Mouse (Mus musculus): Measurements from ENCODE around the gene Ptdss2. TPM values are rescaled to one million over a fixed set of nuclear protein-coding genes. Genes with fewer than 3 reads are reported as not detected.

The Ptdss2 gene
- total RNA-seq, 4 experiments from 2014 or later = 18.6 to 26.4 (median 22.0) TPM

GRCm38 (mm10) chr7:141172116-141173006 is 50.2 kb downstream of the Ptdss2 start, which contains the start of gene Rnh1:
Gene Rnh1 (minus strand): TSS chr7:141172857.
- peak; percentile 84 to 87 for DNase-seq (ENCODE audit: low spot score in 2 of 2)

DNA sequence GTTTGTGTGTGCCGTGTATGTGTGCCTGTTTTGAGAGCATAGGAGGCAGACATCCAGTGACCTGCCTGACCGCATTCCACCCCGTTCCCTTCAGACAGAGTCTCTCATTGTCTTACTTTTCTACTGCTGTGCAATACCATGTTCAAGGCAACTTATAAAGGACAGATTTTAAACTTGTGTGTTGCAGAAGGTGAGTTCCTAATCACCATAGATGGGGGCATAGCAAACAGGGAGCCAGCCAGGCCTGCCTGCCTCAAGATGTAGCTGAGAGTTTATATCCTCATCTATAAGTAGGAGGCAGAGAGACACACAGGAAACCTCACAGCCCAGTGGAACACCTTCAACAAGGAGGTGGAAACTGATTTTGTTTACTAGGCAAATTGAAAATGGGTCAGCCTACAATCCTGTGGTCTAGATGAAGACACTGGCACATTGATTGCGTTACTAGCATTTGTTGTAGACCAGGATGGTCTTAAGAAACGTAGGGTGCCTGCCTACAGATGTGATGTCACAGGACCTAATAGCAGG is 51.2 kb downstream of the Ptdss2 start:
- DNase-seq (ENCODE audit: low spot score in 2 of 2) = no peak

DNA sequence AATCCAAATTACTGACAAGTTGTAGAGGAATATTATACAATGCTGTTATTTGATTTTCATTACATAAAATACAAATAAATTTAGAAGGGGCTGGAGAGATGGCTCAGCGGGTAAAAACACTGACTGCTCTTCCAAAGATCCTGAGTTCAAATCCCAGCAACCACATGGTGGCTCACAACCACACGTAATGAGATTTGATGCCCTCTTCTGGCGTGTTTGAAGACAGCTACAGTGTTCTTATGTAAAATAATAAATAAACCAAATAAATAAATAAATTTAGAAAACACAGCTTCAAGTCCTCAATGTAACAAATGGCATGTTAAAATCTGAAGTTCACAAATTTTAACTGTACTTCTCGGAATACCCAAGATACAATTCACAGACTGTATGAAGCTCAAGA is 52.9 kb downstream of the Ptdss2 start:
- DNase-seq (ENCODE audit: low spot score in 2 of 2) = no peak

DNA sequence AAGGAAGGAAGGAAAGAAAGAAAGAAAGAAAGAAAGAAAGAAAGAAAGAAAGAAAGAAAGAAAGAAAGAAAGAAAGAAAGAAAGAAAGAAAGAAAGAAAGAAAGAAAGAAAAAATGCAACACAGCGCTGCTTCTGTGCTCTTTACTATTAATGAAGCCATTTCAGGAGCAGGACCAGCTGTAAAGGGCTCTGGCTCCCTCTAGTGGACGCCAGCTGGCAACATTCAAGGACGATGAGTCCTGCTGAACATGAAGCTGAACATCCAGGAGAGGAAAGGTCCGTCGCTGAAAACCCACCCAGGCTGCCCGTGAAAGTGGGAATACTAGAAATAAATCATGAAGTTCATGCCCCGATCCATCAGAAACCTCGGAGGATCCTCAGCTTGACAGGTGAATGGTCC is 54.0 kb downstream of the Ptdss2 start:
- DNase-seq (ENCODE audit: low spot score in 2 of 2) = peak; percentile 77

DNA sequence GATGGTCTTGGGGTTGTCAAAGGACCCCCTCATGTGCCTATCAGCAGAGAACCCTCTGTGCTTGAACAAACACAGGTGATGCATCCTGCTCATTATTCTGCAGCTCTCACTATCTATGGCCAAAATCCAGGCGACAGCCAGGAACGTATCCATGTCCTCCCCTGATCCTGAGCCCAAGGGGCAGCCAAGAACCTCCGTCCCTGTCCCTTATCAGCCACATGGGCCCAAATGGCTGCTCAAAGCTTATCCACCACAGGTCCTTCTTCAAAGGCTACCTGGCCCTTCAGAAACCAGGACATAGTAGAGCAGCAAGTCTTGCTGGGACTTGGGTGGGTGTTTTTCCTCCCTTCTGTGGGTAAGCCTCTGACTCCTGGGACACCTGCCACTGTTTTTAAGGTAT is 66.0 kb downstream of the Ptdss2 start:
- DNase-seq (ENCODE audit: low spot score in 2 of 2) = no peak

DNA sequence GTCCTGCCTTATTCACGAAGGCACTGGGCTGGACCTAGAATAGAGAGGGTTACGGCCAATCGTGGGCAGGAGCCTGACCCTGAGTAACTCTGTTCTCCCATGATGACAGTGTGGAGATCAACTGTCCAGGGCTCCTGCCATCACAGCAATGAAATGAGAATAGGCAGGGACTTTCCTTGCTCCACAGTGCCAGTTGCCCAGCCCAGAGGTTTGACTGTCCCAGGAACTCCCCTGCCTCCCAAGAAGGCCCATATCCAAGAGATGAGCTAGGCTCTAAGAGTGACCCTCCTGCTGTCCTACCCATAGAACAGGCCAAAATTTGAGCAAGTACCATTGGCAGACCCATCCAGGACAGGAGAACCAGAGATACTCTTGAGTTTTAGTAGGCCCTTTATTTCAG is 66.6 kb downstream of the Ptdss2 start:
- DNase-seq (ENCODE audit: low spot score in 2 of 2) = no peak

- no peak for DNase-seq (ENCODE audit: low spot score in 2 of 2)
These were observed 68.0 kb downstream of the Ptdss2 start for GRCm38 (mm10) chr7:141190220-141190619.

DNA sequence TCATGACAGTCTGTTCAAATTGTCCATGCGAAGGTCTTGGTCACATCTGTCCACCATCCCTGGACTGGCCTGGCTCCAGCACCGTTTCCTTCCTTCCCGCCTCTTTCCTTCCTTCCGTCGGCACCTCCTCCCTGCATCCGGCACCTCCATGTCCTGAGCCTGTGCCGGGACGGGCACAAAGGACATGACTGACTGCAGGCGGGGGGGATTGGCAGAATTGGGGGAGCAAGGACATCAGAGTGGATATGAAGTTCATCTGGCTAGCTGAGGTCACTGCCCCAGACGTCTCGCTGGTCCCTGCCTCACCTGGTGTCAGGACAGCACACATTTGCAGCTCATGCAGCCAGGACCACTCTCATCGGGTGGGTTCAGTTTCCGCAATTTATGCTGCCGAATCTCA is 68.9 kb downstream of the Ptdss2 start:
- DNase-seq (ENCODE audit: low spot score in 2 of 2) = no peak

DNA sequence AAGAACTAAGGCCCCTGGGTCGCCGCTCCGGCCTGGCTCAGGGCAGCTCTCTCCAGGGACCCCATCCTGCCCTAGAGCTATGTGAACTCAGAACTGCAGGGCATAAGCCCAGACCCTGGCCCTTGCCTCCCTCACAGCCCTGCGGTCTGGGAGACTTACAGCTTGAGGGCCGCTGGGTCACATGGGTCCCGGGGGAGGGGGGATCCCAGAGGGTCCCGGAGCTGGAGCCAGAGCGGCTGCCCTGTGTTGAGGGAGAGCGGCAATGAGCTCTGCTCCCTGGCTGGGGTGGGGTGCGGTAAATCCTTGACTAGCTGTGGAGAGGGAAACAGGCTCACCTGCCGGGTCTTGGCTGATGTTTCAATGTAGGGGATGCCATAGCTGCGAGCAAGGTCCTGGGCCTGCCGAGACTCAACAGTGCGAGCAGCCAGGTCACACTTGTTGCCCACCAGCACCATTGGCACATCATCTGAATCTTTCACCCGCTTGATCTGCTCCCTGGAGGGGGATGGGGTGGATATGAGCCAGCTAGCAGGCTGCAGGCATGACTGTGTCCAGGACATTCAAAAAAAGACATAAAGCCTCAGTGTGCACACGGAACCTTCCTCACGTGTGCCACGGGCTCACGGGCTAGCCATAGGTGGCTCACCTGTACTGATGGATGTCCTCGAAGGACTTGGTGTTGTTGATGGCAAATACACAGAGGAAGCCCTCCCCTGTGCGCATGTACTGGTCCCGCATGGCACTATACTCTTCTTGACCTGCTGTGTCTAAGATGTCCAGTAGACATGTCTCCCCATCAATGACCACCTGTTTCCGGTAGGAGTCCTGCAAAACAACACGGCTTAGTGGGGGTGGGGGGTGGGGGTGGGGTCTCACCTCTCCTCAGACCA is 69.9 kb downstream of the Ptdss2 start:
- DNase-seq (ENCODE audit: low spot score in 2 of 2) = no peak

DNA sequence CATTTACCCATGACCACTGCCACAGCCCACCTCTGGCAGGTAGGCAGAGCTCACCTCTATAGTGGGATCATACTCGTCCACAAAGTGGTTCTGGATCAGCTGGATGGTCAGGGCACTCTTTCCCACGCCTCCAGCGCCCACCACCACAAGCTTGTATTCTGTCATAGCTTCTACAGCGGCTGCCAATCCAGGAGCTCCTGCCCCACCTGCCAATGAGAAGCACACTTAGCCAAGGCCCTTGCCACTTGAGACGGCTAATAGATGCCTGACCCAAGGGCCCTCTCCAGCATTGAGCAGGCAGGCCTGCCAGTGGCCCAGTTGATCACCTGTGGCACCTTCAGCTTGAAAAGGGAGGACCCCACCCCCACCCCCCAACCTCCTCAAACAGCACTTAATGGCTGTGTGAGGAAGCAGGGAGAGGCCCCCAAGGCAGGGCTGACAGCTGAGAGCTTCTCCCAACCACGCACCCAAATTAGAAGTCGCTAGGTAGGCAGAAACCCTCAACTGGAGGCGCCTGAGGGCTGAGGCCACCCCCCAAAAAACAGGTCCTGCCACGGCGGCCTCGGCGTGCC is 70.7 kb downstream of the Ptdss2 start:
- peak in 1 of 2 experiments; percentile 42 for DNase-seq (ENCODE audit: low spot score in 2 of 2)

- peak; percentile 10 to 30 for DNase-seq (ENCODE audit: low spot score in 2 of 2)
These were observed 71.2 kb downstream of the Ptdss2 start for GRCm38 (mm10) chr7:141193348-141193856.

DNA sequence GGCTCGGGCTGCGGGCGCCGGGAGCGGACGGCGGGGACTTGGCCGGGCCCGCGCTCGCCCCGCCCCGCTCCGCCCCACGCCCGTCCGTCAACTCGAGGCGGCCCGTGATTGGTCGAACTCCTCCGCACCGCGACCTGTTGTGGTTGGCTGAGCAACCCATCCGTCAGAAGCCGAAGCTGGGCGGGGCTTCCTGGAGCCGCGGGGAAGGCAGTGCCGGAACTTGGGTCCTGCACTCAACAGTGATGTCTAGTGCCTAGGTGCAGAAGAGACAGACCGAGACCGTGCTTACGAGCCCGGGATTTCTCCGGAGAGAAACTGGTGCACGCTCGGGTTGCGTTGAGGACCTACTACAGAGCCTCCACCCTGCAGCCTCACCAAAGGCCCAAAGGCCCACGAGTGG is 71.8 kb downstream of the Ptdss2 start, which contains the start of the genes Hras and Lrrc56:
Hras (minus strand) TSS at position 58 of the 400 bp plus-strand sequence.
Lrrc56 (plus strand) TSS at position 210 of the 400 bp plus-strand sequence.
- DNase-seq (ENCODE audit: low spot score in 2 of 2) = peak; percentile 90 to 95

- DNase-seq (ENCODE audit: low spot score in 2 of 2) = no peak
These were observed 72.2 kb downstream of the Ptdss2 start for GRCm38 (mm10) chr7:141194409-141194808.

DNA sequence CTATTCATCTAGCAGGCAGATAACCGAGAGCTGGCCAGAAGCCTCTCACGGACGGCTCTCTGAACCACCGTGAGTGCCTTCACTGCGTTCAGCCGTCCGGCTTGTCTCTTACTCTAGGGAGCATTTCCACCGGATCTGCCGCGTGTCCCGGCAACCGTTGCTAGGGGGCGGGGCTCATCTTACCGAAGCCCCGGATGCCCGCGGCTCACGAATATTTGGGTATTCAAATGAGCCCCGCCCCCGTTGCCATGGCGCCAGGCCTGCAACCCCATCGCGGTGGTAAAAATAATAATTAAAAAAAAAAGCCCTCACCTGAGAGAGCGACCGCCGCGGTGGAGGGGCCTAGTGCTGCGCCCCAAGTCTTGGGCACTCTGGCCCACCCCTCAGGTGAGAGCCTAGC is 72.6 kb downstream of the Ptdss2 start:
- peak; percentile 65 to 72 for DNase-seq (ENCODE audit: low spot score in 2 of 2)

- no peak for DNase-seq (ENCODE audit: low spot score in 2 of 2)
These were observed 73.6 kb downstream of the Ptdss2 start for GRCm38 (mm10) chr7:141195754-141196153.

- no peak for DNase-seq (ENCODE audit: low spot score in 2 of 2)
These were observed 74.6 kb downstream of the Ptdss2 start for GRCm38 (mm10) chr7:141196619-141197282.

DNA sequence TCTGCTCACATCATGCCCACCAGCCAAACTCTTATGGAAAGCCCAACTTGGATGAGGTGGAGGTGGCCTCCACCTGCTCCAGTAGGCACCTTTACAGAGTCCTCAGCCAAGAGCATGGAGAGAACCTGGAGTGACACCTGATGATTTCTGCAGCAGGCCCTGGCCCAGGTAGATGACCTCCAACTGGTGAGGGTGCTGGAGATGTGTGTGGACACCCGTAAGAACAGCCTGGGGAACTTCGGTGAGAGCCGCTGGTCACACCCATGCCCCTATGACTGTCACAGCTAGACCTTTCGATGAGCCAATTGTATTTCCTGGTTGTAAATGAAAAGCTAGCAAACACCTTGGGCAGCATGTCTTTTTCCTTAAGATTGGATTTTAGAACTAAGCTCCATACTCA is 75.9 kb downstream of the Ptdss2 start:
- DNase-seq (ENCODE audit: low spot score in 2 of 2) = no peak

DNA sequence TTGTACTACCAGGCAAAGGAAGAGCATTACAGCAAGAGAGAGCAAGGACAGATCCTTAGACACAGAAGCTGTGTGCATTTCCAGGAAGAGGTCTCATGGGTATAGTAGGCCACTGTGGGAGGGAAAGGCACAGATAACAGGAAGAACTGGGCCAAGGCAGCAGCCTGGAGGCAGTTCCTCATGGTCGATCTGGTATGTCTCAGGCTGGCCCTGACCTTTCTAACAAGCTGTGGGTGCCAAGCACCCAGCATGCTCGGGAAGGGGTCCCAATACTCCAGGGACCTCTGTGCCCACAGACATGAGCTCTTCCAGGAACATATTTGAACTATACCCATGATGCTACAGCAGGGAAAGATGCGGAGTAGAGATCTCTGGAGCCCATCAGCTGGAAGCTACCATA is 82.4 kb downstream of the Ptdss2 start:
- DNase-seq (ENCODE audit: low spot score in 2 of 2) = no peak

DNA sequence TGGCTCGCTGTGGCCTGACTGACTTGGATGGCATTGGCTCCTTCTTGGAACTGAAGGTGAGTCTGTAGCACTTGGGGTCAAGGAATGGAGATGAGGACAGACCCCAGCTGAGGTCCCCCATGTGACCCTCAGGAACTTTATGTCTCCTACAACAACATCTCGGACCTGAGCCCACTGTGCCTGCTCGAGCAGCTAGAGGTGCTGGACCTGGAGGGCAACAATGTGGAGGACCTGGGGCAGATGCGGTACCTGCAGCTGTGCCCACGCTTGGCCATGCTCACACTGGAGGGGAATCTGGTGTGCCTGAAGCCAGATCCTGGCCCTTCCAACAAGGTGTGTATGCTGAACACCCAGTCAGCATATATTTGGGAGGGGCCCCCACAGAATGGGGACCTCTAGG is 83.3 kb downstream of the Ptdss2 start:
- no peak for DNase-seq (ENCODE audit: low spot score in 2 of 2)

GRCm38 (mm10) chr7:141206182-141206937 is 84.2 kb downstream of the Ptdss2 start:
- DNase-seq (ENCODE audit: low spot score in 2 of 2) = no peak
